Mouse (Mus musculus) embryonic facial prominence, embryonic 12.5 days (tissue): ENCODE measurements around the gene Hcar1. TPM values are rescaled to one million over a fixed set of nuclear protein-coding genes. Genes with fewer than 3 reads are reported as not detected.

ENCODE experiments used
- ATAC-seq: fragments of 200-750 bp; cut with Nextera tagmentation; 2 replicates; pipeline ENCODE4 v1.8.0; 2017; ENCODE audit not compliant: insufficient number of reproducible peaks, insufficient read depth, low FRiP score, low TSS enrichment
- H3K27ac ChIP-seq: fragments of 300-500 bp; sonication (generic); 2 replicates; pipeline ENCODE4 v1.5.1; 2016; ENCODE audit warnings: mild to moderate bottlenecking
- H3K27me3 ChIP-seq: fragments of 300-500 bp; sonication (generic); 2 replicates; pipeline ENCODE4 v1.6.1; 2016; ENCODE audit warnings: mild to moderate bottlenecking, moderate library complexity
- H3K36me3 ChIP-seq: fragments of 300-500 bp; sonication (generic); 2 replicates; pipeline ENCODE4 v1.6.1; 2016; ENCODE audit warnings: mild to moderate bottlenecking
- H3K4me1 ChIP-seq: fragments of 300-500 bp; sonication (generic); 2 replicates; pipeline ENCODE4 v1.6.1; 2016
- H3K4me2 ChIP-seq: fragments of 300-500 bp; sonication (generic); replicated peaks from 2 replicates; pipeline ENCODE4 v1.6.1; 2016; ENCODE audit warnings: mild to moderate bottlenecking, moderate library complexity
- H3K4me3 ChIP-seq: fragments of 300-500 bp; sonication (generic); 2 replicates; pipeline ENCODE4 v1.5.1; 2016; ENCODE audit warnings: mild to moderate bottlenecking
- H3K9ac ChIP-seq: fragments of 300-500 bp; sonication (generic); 2 replicates; pipeline ENCODE4 v1.6.1; 2016; ENCODE audit warnings: mild to moderate bottlenecking, moderate library complexity
- H3K9me3 ChIP-seq: fragments of 300-500 bp; sonication (generic); 2 replicates; pipeline ENCODE4 v1.6.1; 2016; ENCODE audit warnings: mild to moderate bottlenecking, moderate library complexity
- WGBS: fragments of 180-500 bp; shearing (Covaris S2); methylation state at CpG from one replicate; pipeline ENCODE4 v1.1.7; 2016; 5-methylcytosine and 5-hydroxymethylcytosine counted together
- polyA plus RNA-seq: library from polyadenylated mRNA; unstranded; fragments of >200 nt; fragmentation: Nextera tagmentation; extraction: Ambion mirVana; gene quantifications from 2 replicates; pipeline ENCODE4 v1.2.1, GENCODE M21; 2016

The Hcar1 gene
- polyA plus RNA-seq, 1 experiment from 2014 or later: 0.26 TPM

GRCm38 (mm10) chr5:123862374-123863350 lies 17.2 kb downstream of the Hcar1 start:
- Histone ChIP-seq H3K27me3 (no peaks in the 10 kb centered on the region), H3K4me3 (no peak overlapping the region), H3K4me1 (0 out of 2 replicates have a peak, but pooled peaks cover 5% of the 10 kb centered on the region), H3K4me2 (no peak overlapping the region), H3K9me3 (no peaks in the 10 kb centered on the region), H3K9ac (no peak overlapping the region), H3K27ac (no peak overlapping the region), H3K36me3 (no peaks in the 10 kb centered on the region)
- 82% methylated on average over 15 of the region's 15 CpGs for WGBS
- ATAC-seq: no peak

DNA sequence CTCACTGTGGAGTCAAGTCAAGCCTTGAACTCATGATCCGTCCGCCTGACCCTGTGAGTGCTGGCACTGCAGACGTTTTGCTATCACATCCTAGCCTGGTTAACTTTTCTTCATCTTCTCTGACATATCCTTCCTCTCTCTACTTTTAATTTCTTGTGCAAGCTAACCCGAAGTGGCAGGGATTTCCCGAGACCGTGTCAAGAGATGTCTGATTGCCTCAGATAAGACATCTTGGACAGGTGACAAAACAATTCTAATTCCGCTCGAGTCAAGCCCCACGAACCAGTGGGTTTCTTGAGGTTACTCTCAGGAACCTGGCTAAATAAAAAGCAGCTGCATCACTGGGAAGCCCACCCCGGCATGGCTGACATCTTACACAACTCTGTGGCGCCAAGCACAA lies 21.0 kb downstream of the Hcar1 start:
- Histone ChIP-seq H3K4me1 (0 out of 2 replicates have a peak, but pooled peaks cover 5% of the 10 kb centered on the region), H3K36me3 (no peaks in the 10 kb centered on the region)
- ATAC-seq: no peak

GRCm38 (mm10) chr5:123854511-123854910 lies 25.3 kb downstream of the Hcar1 start:
- Histone ChIP-seq H3K27me3 (no peaks in the 10 kb centered on the region), H3K4me1 (peaks cover 9% of the 10 kb centered on the region; the same call in 1 of the 2 replicates), H3K36me3 (no peaks in the 10 kb centered on the region), H3K9ac (no peak overlapping the region), H3K9me3 (no peaks in the 10 kb centered on the region), H3K27ac (no peak overlapping the region), H3K4me3 (no peak overlapping the region), H3K4me2 (no peak overlapping the region)
- WGBS: 90% methylated on average over 9 of the region's 9 CpGs
- ATAC-seq: no peak

More for the DNA sequence above, 21.0 kb downstream of the Hcar1 start:
- Histone ChIP-seq H3K27me3 (no peaks in the 10 kb centered on the region), H3K9ac (no peak overlapping the region), H3K4me2 (no peak overlapping the region), H3K27ac (no peak overlapping the region), H3K4me3 (no peak overlapping the region), H3K9me3 (no peaks in the 10 kb centered on the region)
- WGBS: 61% methylated on average over 11 of the region's 11 CpGs

DNA sequence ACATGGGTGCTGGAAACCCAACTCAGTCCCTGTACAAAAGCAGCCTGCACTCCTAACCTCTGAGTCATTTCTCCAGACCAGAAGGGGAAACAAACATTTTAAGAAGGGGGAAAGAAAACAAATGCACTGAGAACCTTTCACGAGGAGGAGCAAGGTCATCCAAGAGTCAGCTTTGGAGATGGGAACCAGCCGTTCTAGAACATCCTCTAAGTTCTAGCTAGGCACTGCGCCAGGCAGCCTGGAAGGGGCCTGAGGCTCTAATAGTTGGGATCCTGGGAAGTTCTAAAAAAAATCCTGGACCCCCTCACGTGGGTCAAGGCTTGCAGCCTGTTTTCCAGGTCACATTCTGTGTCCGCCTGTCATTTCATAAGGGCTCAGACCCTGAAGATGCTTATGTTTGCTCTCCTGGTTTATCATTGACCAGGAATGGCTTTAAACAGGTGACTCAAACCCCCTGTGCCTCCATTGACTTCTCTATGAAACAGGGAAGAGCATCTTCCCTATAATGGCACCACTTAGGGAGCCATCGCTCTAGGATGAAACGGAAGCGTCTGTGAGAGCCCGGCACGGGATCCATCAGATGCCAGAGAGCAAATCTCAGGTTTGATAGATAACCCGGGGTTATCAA lies 25.8 kb downstream of the Hcar1 start:
- H3K4me3 ChIP-seq: no peak overlapping the region
- H3K9ac ChIP-seq: no peak overlapping the region
- WGBS: 88% methylated on average over 11 of the region's 11 CpGs
- no peak overlapping the region for H3K4me2 ChIP-seq
- no peak overlapping the region for H3K27ac ChIP-seq
- H3K27me3 ChIP-seq: no peaks in the 10 kb centered on the region
- peaks cover 5% of the 10 kb centered on the region; the same call in 1 of the 2 replicates for H3K4me1 ChIP-seq
- no peaks in the 10 kb centered on the region for H3K36me3 ChIP-seq
- H3K9me3 ChIP-seq: no peaks in the 10 kb centered on the region
- no peak for ATAC-seq

- H3K4me1 ChIP-seq: peaks cover 5% of the 10 kb centered on the region; the same call in 1 of the 2 replicates
- H3K36me3 ChIP-seq: no peaks in the 10 kb centered on the region
- no peak for ATAC-seq
- H3K27ac ChIP-seq: no peak overlapping the region
- no peak overlapping the region for H3K9ac ChIP-seq
- no peak overlapping the region for H3K4me2 ChIP-seq
- no peaks in the 10 kb centered on the region for H3K27me3 ChIP-seq
- H3K9me3 ChIP-seq: no peaks in the 10 kb centered on the region
- no peak overlapping the region for H3K4me3 ChIP-seq
- WGBS: 40% methylated on average over 2 of the region's 2 CpGs
These were observed 28.4 kb downstream of the Hcar1 start for GRCm38 (mm10) chr5:123851398-123851797.

GRCm38 (mm10) chr5:123844316-123844715 lies 35.5 kb downstream of the Hcar1 start:
- no peaks in the 10 kb centered on the region for H3K27me3 ChIP-seq
- WGBS: 92% methylated on average over 14 of the region's 14 CpGs
- no peak overlapping the region for H3K4me3 ChIP-seq
- H3K4me2 ChIP-seq: no peak overlapping the region
- no peak overlapping the region for H3K9ac ChIP-seq
- H3K27ac ChIP-seq: no peak overlapping the region
- no peak for ATAC-seq
- H3K4me1 ChIP-seq: no peaks in the 10 kb centered on the region
- H3K36me3 ChIP-seq: no peaks in the 10 kb centered on the region
- no peaks in the 10 kb centered on the region for H3K9me3 ChIP-seq

GRCm38 (mm10) chr5:123843816-123844215 lies 36.0 kb downstream of the Hcar1 start:
- no peaks in the 10 kb centered on the region for H3K4me1 ChIP-seq
- 48% methylated on average over 4 of the region's 4 CpGs for WGBS
- no peaks in the 10 kb centered on the region for H3K9me3 ChIP-seq
- no peak overlapping the region for H3K4me3 ChIP-seq
- H3K36me3 ChIP-seq: no peaks in the 10 kb centered on the region
- ATAC-seq: no peak
- H3K4me2 ChIP-seq: no peak overlapping the region
- H3K27ac ChIP-seq: no peak overlapping the region
- H3K9ac ChIP-seq: no peak overlapping the region
- no peaks in the 10 kb centered on the region for H3K27me3 ChIP-seq

- 82% methylated on average over 3 of the region's 3 CpGs for WGBS
These were observed 36.9 kb downstream of the Hcar1 start for GRCm38 (mm10) chr5:123842935-123843282.

GRCm38 (mm10) chr5:123842221-123842934 lies 37.4 kb downstream of the Hcar1 start:
- Histone ChIP-seq H3K4me1 (no peaks in the 10 kb centered on the region), H3K36me3 (no peaks in the 10 kb centered on the region), H3K27ac (no peak overlapping the region), H3K4me2 (no peak overlapping the region), H3K27me3 (no peaks in the 10 kb centered on the region), H3K9ac (no peak overlapping the region), H3K9me3 (no peaks in the 10 kb centered on the region), H3K4me3 (no peak overlapping the region)
- no peak for ATAC-seq
- WGBS: 68% methylated on average over 11 of the region's 11 CpGs

More at GRCm38 (mm10) chr5:123842935-123843282, 36.9 kb downstream of the Hcar1 start:
- H3K9ac ChIP-seq: no peak overlapping the region
- H3K27me3 ChIP-seq: no peaks in the 10 kb centered on the region
- H3K27ac ChIP-seq: no peak overlapping the region
- no peaks in the 10 kb centered on the region for H3K36me3 ChIP-seq
- H3K9me3 ChIP-seq: no peaks in the 10 kb centered on the region
- no peak overlapping the region for H3K4me2 ChIP-seq
- H3K4me1 ChIP-seq: no peaks in the 10 kb centered on the region
- H3K4me3 ChIP-seq: no peak overlapping the region
- ATAC-seq: no peak

DNA sequence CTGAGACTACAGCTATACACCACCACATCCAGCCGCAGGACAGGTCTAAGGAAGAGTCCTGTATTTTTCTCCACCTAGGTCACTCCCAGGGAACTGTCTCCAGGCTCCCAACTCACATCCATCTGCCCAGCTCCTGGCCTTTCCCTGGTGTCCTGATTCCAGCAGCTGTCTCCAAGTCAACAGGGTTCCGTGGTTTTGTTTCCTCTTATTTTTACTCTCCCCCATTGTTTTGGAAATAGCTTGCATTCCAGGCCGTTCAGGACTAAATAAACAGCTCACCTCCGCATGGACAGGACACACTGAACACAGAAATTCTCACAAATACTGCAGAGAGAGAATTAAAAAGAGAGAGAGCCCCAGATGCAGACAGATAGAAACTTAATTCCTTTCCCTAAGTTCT lies 42.4 kb downstream of the Hcar1 start:
- H3K27me3 ChIP-seq: no peaks in the 10 kb centered on the region
- no peak overlapping the region for H3K4me2 ChIP-seq
- H3K4me1 ChIP-seq: no peaks in the 10 kb centered on the region
- no peak overlapping the region for H3K4me3 ChIP-seq
- no peak overlapping the region for H3K9ac ChIP-seq
- no peaks in the 10 kb centered on the region for H3K9me3 ChIP-seq
- ATAC-seq: no peak
- WGBS: 51% methylated on average over 4 of the region's 4 CpGs
- H3K27ac ChIP-seq: no peak overlapping the region
- H3K36me3 ChIP-seq: no peaks in the 10 kb centered on the region

GRCm38 (mm10) chr5:123834836-123835235 lies 45.0 kb downstream of the Hcar1 start:
- 73% methylated on average over 3 of the region's 3 CpGs for WGBS
- ATAC-seq: no peak
- Histone ChIP-seq H3K4me2 (no peak overlapping the region), H3K27ac (no peak overlapping the region), H3K9ac (no peak overlapping the region), H3K27me3 (no peaks in the 10 kb centered on the region), H3K36me3 (no peaks in the 10 kb centered on the region), H3K4me3 (no peak overlapping the region), H3K4me1 (no peaks in the 10 kb centered on the region), H3K9me3 (no peaks in the 10 kb centered on the region)
